17 mouse cellular contexts compared by ENCODE assay signal in genomic region chr4:139400487-139400886, GRCm38 (mm10). TPM values are rescaled to one million over a fixed set of nuclear protein-coding genes. Genes with fewer than 3 reads are reported as not detected.
DNase-seq lines count a peak whose midpoint lies in the region; ATAC-seq and TF ChIP-seq lines count a peak whose summit lies in the region.
"Had no signal": no experiment of that assay in that cellular context is flagged by ENCODE, and none has a peak within 500 bp of the region (broad histone marks: within the 10 kb centered on the region; RNA-seq: fewer than 3 reads in every experiment).

No protein-coding gene starts in this region.

- peaks cover 96% of the 10 kb centered on the region for H3K36me3 ChIP-seq in kidney, embryonic 15.5 days
- H3K36me3 ChIP-seq in liver, embryonic 13.5 days, result peaks cover 97% of the 10 kb centered on the region
- H3K36me3 ChIP-seq in liver, embryonic 14.5 days (replicated peaks; ENCODE audit: control insufficient read depth, insufficient read depth, low read depth), result peaks cover 91% of the 10 kb centered on the region
- peaks cover 90% of the 10 kb centered on the region for H3K36me3 ChIP-seq in forebrain, postnatal 0 days (ENCODE audit: insufficient read depth)

- H3K9me3 ChIP-seq in kidney, embryonic 15.5 days (replicated peaks), result no peaks in the 10 kb centered on the region
- no peaks in the 10 kb centered on the region for H3K9me3 ChIP-seq in liver, embryonic 13.5 days (replicated peaks)
- no peaks in the 10 kb centered on the region for H3K9me3 ChIP-seq in liver, embryonic 14.5 days (ENCODE audit: control insufficient read depth, low read length)
- H3K9me3 ChIP-seq in forebrain, postnatal 0 days (ENCODE audit: low read length), result no peaks in the 10 kb centered on the region
- H3K9me3 ChIP-seq: embryonic facial prominence, embryonic 13.5 days; forebrain, embryonic 12.5 days; heart, embryonic 12.5 days had no signal

- no peak overlapping the region for H3K4me2 ChIP-seq in kidney, embryonic 15.5 days
- no peak overlapping the region for H3K4me2 ChIP-seq in liver, embryonic 13.5 days
- no peak overlapping the region for H3K4me2 ChIP-seq in liver, embryonic 14.5 days (ENCODE audit: low read depth)
- no peak overlapping the region for H3K4me2 ChIP-seq in forebrain, postnatal 0 days (ENCODE audit: low read depth)
- H3K4me2 ChIP-seq: embryonic facial prominence, embryonic 13.5 days; forebrain, embryonic 12.5 days; heart, embryonic 12.5 days had no signal

- no peak for DNase-seq in kidney, adult 9 months
- no peak for DNase-seq in liver, embryonic 13.5 days
- DNase-seq in liver, embryonic 14.5 days (ENCODE audit: low read depth in 3 of 3, low spot score in 3 of 3), result no peak
- peak; percentile 15 for DNase-seq in yolk sac, embryonic 10.5 days (ENCODE audit: low spot score)
- no peak for DNase-seq in forebrain, postnatal 0 days
- DNase-seq: adrenal gland, adult 8-10 months; adrenal gland, postnatal 36 days; cerebellum, adult 2 months; cerebellum, postnatal 10 days; gastrocnemius, postnatal 14 days; heart, postnatal 36 days had no signal

- WGBS in kidney, embryonic 15.5 days, result 84% methylated on average over 5 of the region's 5 CpGs
- WGBS in liver, embryonic 13.5 days (ENCODE audit: insufficient replicate concordance), result 88% methylated on average over 5 of the region's 5 CpGs
- WGBS in liver, embryonic 14.5 days (ENCODE audit: insufficient replicate concordance), result 86% methylated on average over 5 of the region's 5 CpGs
- WGBS in forebrain, postnatal 0 days, result 97% methylated on average over 5 of the region's 5 CpGs

- no peaks in the 10 kb centered on the region for H3K27me3 ChIP-seq in kidney, embryonic 15.5 days
- H3K27me3 ChIP-seq in liver, embryonic 13.5 days, result no peaks in the 10 kb centered on the region
- no peaks in the 10 kb centered on the region for H3K27me3 ChIP-seq in liver, embryonic 14.5 days (ENCODE audit: control insufficient read depth, insufficient read depth, low read length)
- H3K27me3 ChIP-seq in forebrain, postnatal 0 days (ENCODE audit: insufficient read depth, low read length), result no peaks in the 10 kb centered on the region
- H3K27me3 ChIP-seq: embryonic facial prominence, embryonic 13.5 days; forebrain, embryonic 12.5 days; heart, embryonic 12.5 days had no signal

- H3K9ac ChIP-seq in kidney, embryonic 15.5 days, result no peak overlapping the region
- H3K9ac ChIP-seq in liver, embryonic 13.5 days, result no peak overlapping the region
- H3K9ac ChIP-seq in liver, embryonic 14.5 days (replicated peaks), result no peak overlapping the region
- no peak overlapping the region for H3K9ac ChIP-seq in forebrain, postnatal 0 days
- H3K9ac ChIP-seq: embryonic facial prominence, embryonic 13.5 days; forebrain, embryonic 12.5 days; heart, embryonic 12.5 days had no signal

- H3K27ac ChIP-seq in kidney, embryonic 15.5 days, result no peak overlapping the region
- H3K27ac ChIP-seq in liver, embryonic 13.5 days, result no peak overlapping the region; the same call in 1 of the 2 replicates
- H3K27ac ChIP-seq in liver, embryonic 14.5 days, result no peak overlapping the region
- H3K27ac ChIP-seq in forebrain, postnatal 0 days (ENCODE audit: low read depth, low read length), result no peak overlapping the region
- H3K27ac ChIP-seq: embryonic facial prominence, embryonic 13.5 days; forebrain, embryonic 12.5 days had no signal

- no peak for TF ChIP-seq CTCF in liver, embryonic 14.5 days (IDR thresholded peaks at IDR 0.05; ENCODE audit: low read depth)
- no peak for TF ChIP-seq CTCF in forebrain, postnatal 0 days (IDR thresholded peaks at IDR 0.05; ENCODE audit: low read depth)

- H3K4me1 ChIP-seq in kidney, embryonic 15.5 days, result no peaks in the 10 kb centered on the region
- peaks cover 1% of the 10 kb centered on the region; the same call in 1 of the 2 replicates for H3K4me1 ChIP-seq in liver, embryonic 13.5 days (replicated peaks)
- no peaks in the 10 kb centered on the region; a peak in 1 of 4 replicates for H3K4me1 ChIP-seq in liver, embryonic 14.5 days (replicated peaks; ENCODE audit: control insufficient read depth in 2 of 2, insufficient read depth in 2 of 2, low read length in 1 of 2)
- no peaks in the 10 kb centered on the region for H3K4me1 ChIP-seq in forebrain, postnatal 0 days (ENCODE audit: insufficient read depth)
- H3K4me1 ChIP-seq: embryonic facial prominence, embryonic 13.5 days; forebrain, embryonic 12.5 days had no signal

- ATAC-seq in kidney, embryonic 15.5 days (replicated peaks; ENCODE audit: low FRiP score), result 0 out of 2 replicates have a peak, but pooled peaks have one; percentile 36
- ATAC-seq in liver, embryonic 13.5 days (ENCODE audit: low read depth), result peak; percentile 59
- ATAC-seq in liver, embryonic 14.5 days (ENCODE audit: insufficient read depth), result peak; percentile 35; the same call in 1 of the 2 replicates
- ATAC-seq in forebrain, postnatal 0 days, result no peak
- ATAC-seq: forebrain, embryonic 16.5 days; hindbrain, embryonic 16.5 days had no signal

- TF ChIP-seq EP300 in liver, embryonic 14.5 days (IDR thresholded peaks at IDR 0.05; ENCODE audit: low read depth), result no peak

- H3K4me3 ChIP-seq in kidney, embryonic 15.5 days (replicated peaks), result no peak overlapping the region
- no peak overlapping the region for H3K4me3 ChIP-seq in liver, embryonic 13.5 days (replicated peaks)
- H3K4me3 ChIP-seq in liver, embryonic 14.5 days (ENCODE audit: insufficient read depth in 1 of 2, low read depth in 2 of 2, low read length in 2 of 2), result no peak overlapping the region
- no peak overlapping the region for H3K4me3 ChIP-seq in forebrain, postnatal 0 days (ENCODE audit: low read depth, low read length)
- H3K4me3 ChIP-seq: embryonic facial prominence, embryonic 13.5 days; forebrain, embryonic 12.5 days; heart, embryonic 12.5 days had no signal

RNA-seq across cellular contexts. Expression of gene Ubr4, which starts 48.1 kb away (rescaled TPM):
- 66.4 and 72.2 TPM in 2 replicates for polyA plus RNA-seq in kidney, embryonic 15.5 days (2015; fragmentation: Nextera tagmentation; extraction: Ambion mirVana)
- 33.8 and 34.5 TPM in 2 replicates for polyA plus RNA-seq in liver, embryonic 13.5 days (2015; fragmentation: Nextera tagmentation; extraction: Ambion mirVana)
- polyA plus RNA-seq in liver, embryonic 14.5 days (2012; rRNA removed), result 55.5 and 58.9 TPM in 2 replicates
- polyA plus RNA-seq in liver, embryonic 14.5 days (2014; fragmentation: Nextera tagmentation; extraction: Ambion mirVana), result 34.0 and 38.9 TPM in 2 replicates
- total RNA-seq in forebrain, postnatal 0 days (2014; rRNA removed), result 89.6 and 106 TPM in 2 replicates
- 39.3 and 59.1 TPM in 2 replicates for polyA plus RNA-seq in forebrain, postnatal 0 days (2015; fragmentation: Nextera tagmentation; extraction: Ambion mirVana)

RNA-seq across cellular contexts. Expression of gene Emc1, which starts 48.1 kb away (rescaled TPM):
- 32.2 and 32.3 TPM in 2 replicates for polyA plus RNA-seq in kidney, embryonic 15.5 days (2015; fragmentation: Nextera tagmentation; extraction: Ambion mirVana)
- polyA plus RNA-seq in liver, embryonic 13.5 days (2015; fragmentation: Nextera tagmentation; extraction: Ambion mirVana), result 15.4 and 17.8 TPM in 2 replicates
- polyA plus RNA-seq in liver, embryonic 14.5 days (2012; rRNA removed), result 9.4 and 10.6 TPM in 2 replicates
- polyA plus RNA-seq in liver, embryonic 14.5 days (2014; fragmentation: Nextera tagmentation; extraction: Ambion mirVana), result 5.3 and 6.5 TPM in 2 replicates
- total RNA-seq in forebrain, postnatal 0 days (2014; rRNA removed), result 46.2 and 65.8 TPM in 2 replicates
- polyA plus RNA-seq in forebrain, postnatal 0 days (2015; fragmentation: Nextera tagmentation; extraction: Ambion mirVana), result 33.2 and 41.4 TPM in 2 replicates

RNA-seq across cellular contexts. Expression of gene Mrto4, which starts 48.1 kb away (rescaled TPM):
- 123 and 130 TPM in 2 replicates for polyA plus RNA-seq in kidney, embryonic 15.5 days (2015; fragmentation: Nextera tagmentation; extraction: Ambion mirVana)
- 141 and 147 TPM in 2 replicates for polyA plus RNA-seq in liver, embryonic 13.5 days (2015; fragmentation: Nextera tagmentation; extraction: Ambion mirVana)
- polyA plus RNA-seq in liver, embryonic 14.5 days (2012; rRNA removed), result 37.3 and 57.9 TPM in 2 replicates
- polyA plus RNA-seq in liver, embryonic 14.5 days (2014; fragmentation: Nextera tagmentation; extraction: Ambion mirVana), result 86.7 and 89.3 TPM in 2 replicates
- 53.7 and 69.6 TPM in 2 replicates for total RNA-seq in forebrain, postnatal 0 days (2014; rRNA removed)
- polyA plus RNA-seq in forebrain, postnatal 0 days (2015; fragmentation: Nextera tagmentation; extraction: Ambion mirVana), result 75.5 and 80.7 TPM in 2 replicates
